Mouse (Mus musculus) cortical plate, adult 2 months (tissue): ENCODE data around the gene Scarb1.

Experiments
- CTCF ChIP-seq: fragments of 200-500 bp; IDR thresholded peaks from 2 replicates; pipeline ENCODE4 v1.5.1; 2011; ENCODE audit warnings: mild to moderate bottlenecking, control low read depth, low read length; ENCODE audit not compliant: insufficient read depth; ENCODE audit errors: extremely low read depth
- POLR2A ChIP-seq: fragments of 200-500 bp; IDR thresholded peaks from 2 replicates; pipeline ENCODE4 v1.6.1; 2011; ENCODE audit warnings: mild to moderate bottlenecking, low read length, control low read depth; ENCODE audit not compliant: insufficient read depth; ENCODE audit errors: extremely low read depth

DNA sequence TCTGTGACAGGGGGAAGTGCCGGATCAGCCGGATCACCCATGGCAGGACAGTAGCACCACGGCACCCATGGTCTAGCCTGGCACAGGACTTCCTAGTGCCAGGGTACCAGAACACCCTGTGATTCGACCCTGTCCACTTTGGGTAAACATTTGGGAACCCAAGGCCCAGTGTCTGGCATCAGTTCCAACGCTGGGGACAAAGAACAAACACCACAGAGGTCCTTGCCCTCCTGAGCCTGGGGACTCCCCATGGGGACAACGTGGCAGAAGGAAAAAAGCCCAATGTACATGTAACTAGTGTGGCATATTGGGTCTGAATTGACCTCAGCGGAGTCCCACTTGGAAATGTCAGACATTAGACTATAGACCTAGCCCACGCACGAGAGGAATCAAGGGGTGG, 10.7 kb downstream of the Scarb1 start:
- TF ChIP-seq CTCF (no peak), POLR2A (no peak)
